Mouse (Mus musculus) G1E (cell line): ENCODE data around the gene Abr. TPM values are rescaled to one million over a fixed set of nuclear protein-coding genes. Genes with fewer than 3 reads are reported as not detected.

ENCODE experiments used
- ATAC-seq: 2 replicates; pipeline ENCODE4 v1.8.0; 2016; ENCODE audit warnings: mild to moderate bottlenecking; ENCODE audit not compliant: insufficient number of reproducible peaks, poor library complexity, low FRiP score, severe bottlenecking; ENCODE audit errors: extremely low read depth
- DNase-seq: peaks from one replicate; pipeline ENCODE4 v3.0.0; 2012; ENCODE audit warnings: low spot score
- H3K27me3 ChIP-seq: 2 replicates; pipeline ENCODE4 v1.6.1; 2012; ENCODE audit warnings: mild to moderate bottlenecking, low read length, inconsistent platforms; ENCODE audit not compliant: insufficient read depth
- H3K36me3 ChIP-seq: replicated peaks from 2 replicates; pipeline ENCODE3; 2012; ENCODE audit warnings: mild to moderate bottlenecking, inconsistent platforms
- H3K4me1 ChIP-seq: 2 replicates; pipeline ENCODE4 v1.6.1; 2012; ENCODE audit warnings: low read depth, low read length, inconsistent platforms, mixed read lengths; ENCODE audit not compliant: insufficient read depth
- H3K4me3 ChIP-seq: 2 replicates; pipeline ENCODE4 v1.5.1; 2012; ENCODE audit warnings: low read depth, mild to moderate bottlenecking, inconsistent platforms, low read length, moderate library complexity, mixed read lengths
- H3K9me3 ChIP-seq: replicated peaks from 2 replicates; pipeline ENCODE4 v1.6.1; 2012; ENCODE audit warnings: inconsistent platforms
- CTCF ChIP-seq: IDR thresholded peaks from 2 replicates; pipeline ENCODE4 v1.5.1; 2012; ENCODE audit warnings: low read depth, low read length, inconsistent platforms, mixed read lengths
- GATA1 ChIP-seq: IDR thresholded peaks from 2 replicates; pipeline ENCODE4 v1.6.1; 2012; ENCODE audit warnings: borderline replicate concordance, low read length, inconsistent platforms, mixed read lengths
- GATA2 ChIP-seq: IDR thresholded peaks from 2 replicates; pipeline ENCODE4 v1.6.1; 2012; ENCODE audit warnings: low read depth, low read length, inconsistent platforms, borderline replicate concordance
- POLR2AphosphoS5 ChIP-seq: IDR thresholded peaks from 2 replicates; pipeline ENCODE4 v1.6.1; 2012; ENCODE audit warnings: low read depth, low read length, inconsistent platforms; ENCODE audit not compliant: insufficient replicate concordance
- TAL1 ChIP-seq: conservative IDR thresholded peaks from 2 replicates; pipeline ENCODE4 v1.6.1; 2012; ENCODE audit warnings: low read depth, low read length, inconsistent platforms, mixed read lengths
- polyA plus RNA-seq: library from polyadenylated mRNA; stranded (reverse); fragments of >175 nt; gene quantifications from 2 replicates; pipeline ENCODE4 v1.2.3, GENCODE M21; 2012
- total RNA-seq, 2 experiments: library from RNA; stranded (forward) in 1 of 2; stranded (reverse) in 1 of 2; fragments of 200-1000 nt in 1 of 2; fragments of >200 nt in 1 of 2; fragmentation: Nextera tagmentation in 1 of 2; gene quantifications; 2 replicates each; pipeline ENCODE4 v1.2.3; 2014 to 2017

Gene Abr
- total and polyA plus RNA-seq, 3 experiments, result 0.82 TPM; not detected in 2

DNA sequence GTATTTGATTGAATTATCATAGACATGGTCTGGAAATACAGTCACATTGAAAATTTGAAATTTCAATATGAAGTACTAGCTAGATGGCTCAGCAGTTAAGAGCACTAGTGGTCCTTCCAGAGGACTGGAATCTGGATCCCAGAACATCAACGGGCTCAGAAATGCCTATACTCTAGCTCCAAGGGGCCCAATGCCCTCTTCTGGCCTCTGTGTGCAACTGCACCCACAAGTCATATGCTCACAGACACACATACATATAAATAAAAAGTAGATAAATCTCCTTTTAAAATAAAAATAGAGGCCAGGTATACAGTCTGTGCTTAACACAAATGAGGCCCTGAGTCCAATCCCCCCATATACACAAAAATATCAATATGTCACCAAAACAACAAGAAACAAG, 235.0 kb downstream of the Abr start:
- peaks cover 7% of the 10 kb centered on the region; the same call in 1 of the 2 replicates for H3K27me3 ChIP-seq
- H3K9me3 ChIP-seq, result no peaks in the 10 kb centered on the region
- no peak overlapping the region for H3K4me3 ChIP-seq
- no peaks in the 10 kb centered on the region for H3K36me3 ChIP-seq
- DNase-seq (no peak), ATAC-seq (no peak)
- no peaks in the 10 kb centered on the region for H3K4me1 ChIP-seq
- TF ChIP-seq GATA1, result no peak
- no peak for TF ChIP-seq TAL1
- no peak for TF ChIP-seq CTCF
- no peak for TF ChIP-seq POLR2AphosphoS5
- TF ChIP-seq GATA2, result no peak

DNA sequence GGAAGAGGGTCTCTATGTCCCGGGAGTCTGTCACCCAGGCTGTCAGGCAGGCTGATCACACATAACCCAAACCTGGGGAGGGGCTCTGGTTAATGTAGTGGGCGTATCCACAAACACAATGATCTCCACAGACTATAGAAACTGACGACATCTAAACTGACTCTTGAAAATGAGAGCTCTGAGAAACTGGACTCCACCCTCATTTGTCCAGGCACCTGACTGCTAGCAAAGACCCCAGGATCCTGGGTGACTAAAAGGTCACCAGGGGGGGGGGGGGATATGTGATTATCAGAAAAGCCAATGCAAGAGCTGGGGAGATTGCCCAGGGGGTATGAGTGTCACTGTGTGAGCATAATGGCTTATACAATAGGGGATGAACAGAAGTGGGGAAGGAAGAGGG, 236.4 kb downstream of the Abr start:
- Histone ChIP-seq H3K9me3 (no peaks in the 10 kb centered on the region), H3K4me1 (no peaks in the 10 kb centered on the region), H3K36me3 (no peaks in the 10 kb centered on the region), H3K4me3 (no peak overlapping the region), H3K27me3 (peaks cover 7% of the 10 kb centered on the region; the same call in 1 of the 2 replicates)
- ATAC-seq, result no peak
- no peak for DNase-seq
- TF ChIP-seq GATA2, result no peak

DNA sequence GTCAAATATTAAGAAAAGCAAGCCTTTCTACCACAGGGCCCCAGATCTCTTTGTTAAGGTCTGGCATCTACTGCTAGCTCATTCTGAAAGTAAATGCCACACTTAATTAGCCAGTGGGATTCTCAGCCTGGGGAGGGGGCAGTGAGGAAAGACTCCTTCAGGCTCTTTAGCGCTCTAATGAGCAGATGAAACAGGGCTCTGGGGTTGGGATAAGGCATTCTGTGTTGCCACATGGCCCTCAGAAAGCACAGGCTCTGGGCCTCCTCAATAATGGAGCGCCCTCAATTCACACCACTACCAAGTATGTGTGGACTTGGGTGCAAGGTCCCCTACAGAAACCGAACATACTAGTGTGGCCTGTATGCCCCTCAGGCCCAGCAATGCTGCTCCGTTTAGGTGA, 237.1 kb downstream of the Abr start:
- TF ChIP-seq GATA1, result no peak
- no peak for TF ChIP-seq CTCF
- no peak for TF ChIP-seq POLR2AphosphoS5
- no peak for TF ChIP-seq TAL1
- no peak for TF ChIP-seq GATA2
- Histone ChIP-seq H3K4me1 (no peaks in the 10 kb centered on the region), H3K9me3 (no peaks in the 10 kb centered on the region), H3K36me3 (no peaks in the 10 kb centered on the region), H3K4me3 (no peak overlapping the region), H3K27me3 (peaks cover 9% of the 10 kb centered on the region; the same call in 1 of the 2 replicates)
- no peak for ATAC-seq
- no peak for DNase-seq

DNA sequence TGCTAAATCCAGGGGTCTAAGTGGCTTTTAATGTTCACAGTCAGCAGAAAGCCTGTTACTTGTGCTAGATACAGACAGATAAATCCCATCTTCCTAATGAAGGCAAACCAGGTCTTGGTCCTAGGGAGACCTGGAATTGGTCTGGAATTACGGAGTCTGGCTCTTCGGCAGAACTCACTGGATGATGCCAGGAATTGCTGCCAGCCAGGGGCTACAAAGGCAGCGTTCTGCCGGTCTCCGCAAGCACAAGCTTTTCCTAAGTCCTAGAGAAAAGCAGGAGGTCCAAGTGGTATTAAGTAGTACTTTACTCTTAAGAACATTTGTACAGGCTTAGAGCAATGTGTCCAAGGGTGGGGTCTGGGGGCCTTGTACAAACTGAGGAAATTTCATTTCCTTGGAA, 237.8 kb downstream of the Abr start:
- Histone ChIP-seq H3K27me3 (peaks cover 10% of the 10 kb centered on the region; the same call in 1 of the 2 replicates), H3K4me1 (no peaks in the 10 kb centered on the region), H3K36me3 (no peaks in the 10 kb centered on the region), H3K4me3 (no peak overlapping the region), H3K9me3 (no peaks in the 10 kb centered on the region)
- no peak for TF ChIP-seq TAL1
- no peak for TF ChIP-seq GATA1
- TF ChIP-seq POLR2AphosphoS5, result no peak
- no peak for TF ChIP-seq CTCF
- no peak for TF ChIP-seq GATA2
- ATAC-seq (no peak), DNase-seq (no peak)

DNA sequence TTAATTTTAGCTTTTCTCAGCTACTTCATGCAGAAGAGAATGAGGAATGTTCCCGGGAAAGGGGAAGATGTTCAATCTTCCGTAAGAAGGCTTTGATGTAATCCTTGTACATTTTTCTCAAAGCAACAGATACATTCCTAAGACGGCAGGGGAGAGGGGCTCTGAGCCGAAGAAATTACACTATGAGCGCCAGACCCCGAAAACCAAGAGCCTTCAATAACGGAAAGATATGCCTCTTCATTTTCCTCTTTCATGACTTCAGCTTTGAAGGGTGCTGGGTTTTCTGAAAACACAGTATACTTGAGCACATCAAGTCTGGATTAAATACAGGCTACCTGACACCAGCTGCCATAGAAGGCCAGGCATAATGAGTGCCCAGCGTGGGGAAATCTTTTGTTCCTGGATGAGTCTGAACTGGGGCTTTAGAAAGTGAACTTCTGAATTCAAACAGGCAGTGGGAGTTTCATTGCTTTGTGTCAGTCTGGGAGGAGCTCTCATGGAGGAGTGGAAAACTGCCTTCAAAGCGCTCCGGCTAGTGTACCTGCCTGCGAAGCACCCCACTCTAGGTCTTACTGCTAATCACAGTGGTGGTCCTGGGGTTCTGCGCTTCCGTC, 239.3 kb downstream of the Abr start:
- ATAC-seq (no peak), DNase-seq (no peak)
- TF ChIP-seq TAL1 (no peak), CTCF (no peak), GATA1 (no peak), GATA2 (no peak), POLR2AphosphoS5 (no peak)
- H3K27me3 ChIP-seq, result peaks cover 10% of the 10 kb centered on the region; the same call in 1 of the 2 replicates
- no peaks in the 10 kb centered on the region for H3K36me3 ChIP-seq
- H3K9me3 ChIP-seq, result no peaks in the 10 kb centered on the region
- no peak overlapping the region for H3K4me3 ChIP-seq
- H3K4me1 ChIP-seq, result no peaks in the 10 kb centered on the region

DNA sequence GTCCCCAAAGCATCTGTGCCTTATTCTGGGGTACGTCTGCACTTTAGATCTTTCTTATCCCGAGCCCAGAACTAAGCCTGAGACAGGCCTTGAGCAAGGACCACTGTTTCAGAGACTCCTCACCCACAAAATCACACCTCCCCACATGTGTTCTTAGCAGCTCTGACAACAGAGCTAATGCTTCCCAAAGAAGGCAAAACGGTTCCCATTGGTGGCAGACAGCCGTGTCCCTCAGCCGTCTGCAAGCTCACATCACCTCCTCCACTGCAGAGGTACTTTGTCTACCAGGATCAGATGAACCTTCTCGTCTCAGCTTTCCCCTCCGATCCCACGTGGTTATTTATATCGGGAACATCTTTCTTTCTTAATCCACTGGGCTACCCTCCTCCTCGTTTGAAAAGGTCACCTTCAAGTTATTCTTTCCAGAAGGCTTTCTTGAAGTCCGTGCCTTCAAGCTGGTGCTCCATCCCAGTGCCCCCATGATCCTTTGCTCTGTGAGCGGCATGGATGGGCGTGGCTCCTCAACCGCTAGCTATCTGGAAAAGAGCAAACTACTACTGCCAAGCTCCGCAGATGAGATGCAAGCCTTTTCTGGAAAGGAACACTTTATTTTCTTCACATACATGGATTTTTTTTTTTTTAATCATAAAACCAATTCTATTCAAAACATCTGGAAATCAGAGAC, 240.8 kb downstream of the Abr start:
- no peaks in the 10 kb centered on the region for H3K4me1 ChIP-seq
- peaks cover 10% of the 10 kb centered on the region; the same call in 1 of the 2 replicates for H3K27me3 ChIP-seq
- TF ChIP-seq POLR2AphosphoS5 (no peak), CTCF (no peak)
- no peak for DNase-seq
- no peaks in the 10 kb centered on the region for H3K9me3 ChIP-seq
- H3K4me3 ChIP-seq, result no peak overlapping the region
- ATAC-seq, result no peak
- H3K36me3 ChIP-seq, result no peaks in the 10 kb centered on the region
